Comparison of ENCODE assay signal across 13 mouse cellular contexts in the genomic region with DNA sequence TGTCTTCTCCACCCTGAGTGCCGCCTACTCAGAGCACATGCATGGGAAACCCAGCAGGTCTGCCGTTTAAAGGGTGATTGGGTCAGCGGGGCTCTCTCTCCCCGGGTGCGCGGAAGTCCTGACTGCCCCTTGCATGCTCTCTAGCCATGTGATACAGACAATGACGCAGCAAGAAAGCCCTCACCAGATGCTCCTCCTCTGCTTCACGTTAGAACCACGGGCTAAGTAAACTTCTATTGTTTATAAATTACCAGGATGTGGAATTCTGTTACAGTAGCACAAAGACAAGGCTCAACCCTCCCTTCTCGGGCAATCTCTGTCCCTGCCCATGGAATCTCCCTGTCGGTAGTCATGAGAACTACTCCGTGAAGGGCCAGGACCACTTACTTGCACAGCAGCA. TPM values are rescaled to one million over a fixed set of nuclear protein-coding genes. Genes with fewer than 3 reads are reported as not detected.
DNase-seq lines count a peak whose midpoint lies in the region; ATAC-seq lines count a peak whose summit lies in the region.
"Had no signal": no experiment of that assay in that cellular context is flagged by ENCODE, and none has a peak within 500 bp of the region (broad histone marks: within the 10 kb centered on the region; RNA-seq: fewer than 3 reads in every experiment).

No protein-coding gene starts in this region.

- no peak overlapping the region for H3K4me3 ChIP-seq in kidney, embryonic 14.5 days (ENCODE audit: low read length)
- H3K4me3 ChIP-seq in intestine, embryonic 15.5 days (replicated peaks), result no peak overlapping the region
- H3K4me3 ChIP-seq: heart, embryonic 12.5 days; neural tube, embryonic 12.5 days had no signal

- peaks cover 18% of the 10 kb centered on the region for H3K4me1 ChIP-seq in kidney, embryonic 14.5 days (ENCODE audit: control insufficient read depth, insufficient read depth, low read length)
- H3K4me1 ChIP-seq in intestine, embryonic 15.5 days (replicated peaks), result peaks cover 10% of the 10 kb centered on the region; the same call in 1 of the 2 replicates

- H3K9me3 ChIP-seq in kidney, embryonic 14.5 days (ENCODE audit: control insufficient read depth, low read length), result no peaks in the 10 kb centered on the region
- H3K9me3 ChIP-seq in intestine, embryonic 15.5 days, result no peaks in the 10 kb centered on the region
- H3K9me3 ChIP-seq: heart, embryonic 12.5 days; neural tube, embryonic 12.5 days had no signal

- no peak overlapping the region for H3K9ac ChIP-seq in kidney, embryonic 14.5 days (ENCODE audit: low read depth, low read length)
- H3K9ac ChIP-seq in intestine, embryonic 15.5 days, result no peak overlapping the region
- H3K9ac ChIP-seq: heart, embryonic 12.5 days; neural tube, embryonic 12.5 days had no signal

- 36% methylated on average over 12 of the region's 12 CpGs for WGBS in kidney, embryonic 14.5 days
- 25% methylated on average over 12 of the region's 12 CpGs for WGBS in intestine, embryonic 15.5 days

- no peak for DNase-seq in kidney, adult 18-20 months
- DNase-seq in ES-CJ7 (ENCODE audit: low read depth, low spot score), result peak; percentile 28
- DNase-seq in yolk sac, embryonic 10.5 days (ENCODE audit: low spot score), result no peak
- no peak for DNase-seq in cerebellum, adult 11 months
- DNase-seq in layer of hippocampus, postnatal 25 days (ENCODE audit: extremely low spot score in 1 of 2, low spot score in 1 of 2), result no peak
- DNase-seq: cerebellum, postnatal 36 days; kidney, adult 8-10 months had no signal

- no peaks in the 10 kb centered on the region for H3K36me3 ChIP-seq in kidney, embryonic 14.5 days (ENCODE audit: control insufficient read depth, insufficient read depth, low read length)
- H3K36me3 ChIP-seq in intestine, embryonic 15.5 days, result no peaks in the 10 kb centered on the region
- H3K36me3 ChIP-seq: heart, embryonic 12.5 days had no signal

- H3K27me3 ChIP-seq in kidney, embryonic 14.5 days (ENCODE audit: control insufficient read depth, insufficient read depth, low read length), result no peaks in the 10 kb centered on the region
- no peaks in the 10 kb centered on the region for H3K27me3 ChIP-seq in intestine, embryonic 15.5 days (replicated peaks)
- H3K27me3 ChIP-seq: heart, embryonic 12.5 days; neural tube, embryonic 12.5 days had no signal

- H3K4me2 ChIP-seq in kidney, embryonic 14.5 days (replicated peaks; ENCODE audit: low read depth, low read length), result no peak overlapping the region
- H3K4me2 ChIP-seq in intestine, embryonic 15.5 days (replicated peaks), result peak overlapping the region; percentile 28
- H3K4me2 ChIP-seq: heart, embryonic 12.5 days; neural tube, embryonic 12.5 days had no signal

- peak; percentile 32; the same call in 1 of the 2 replicates for ATAC-seq in kidney, embryonic 14.5 days (ENCODE audit: low FRiP score, low TSS enrichment)
- no peak for ATAC-seq in intestine, embryonic 15.5 days
- ATAC-seq in megakaryocyte-erythroid progenitor cell, adult 5-6 weeks (replicated peaks; ENCODE audit: low FRiP score, low TSS enrichment, poor library complexity, severe bottlenecking), result peak; percentile 58

- no peak overlapping the region for H3K27ac ChIP-seq in kidney, embryonic 14.5 days (ENCODE audit: low read depth, low read length)
- H3K27ac ChIP-seq in intestine, embryonic 15.5 days, result no peak overlapping the region
- H3K27ac ChIP-seq: neural tube, embryonic 12.5 days had no signal

RNA-seq across cellular contexts. Expression of gene Lrrc75b, which starts 9.0 kb away (rescaled TPM):
- 2.1 and 2.9 TPM in 2 replicates for polyA plus RNA-seq in kidney, embryonic 14.5 days (2014; fragmentation: Nextera tagmentation; extraction: Ambion mirVana)
- 2.1 and 2.7 TPM in 2 replicates for polyA plus RNA-seq in intestine, embryonic 15.5 days (2015; fragmentation: Nextera tagmentation; extraction: Ambion mirVana)
- total RNA-seq in megakaryocyte-erythroid progenitor cell, adult 5-6 weeks (2014; fragmentation: Nextera tagmentation), result 0.07 TPM in 1 of 2 replicates, not detected in the other
- not detected in 2 replicates for total RNA-seq in megakaryocyte-erythroid progenitor cell, adult 5-6 weeks (2017)
- 10 to 100 TPM in 1 of 2 experiments, 1 to 10 TPM in 1; 9.7 to 10.7 TPM for total RNA-seq in layer of hippocampus, postnatal 25 days (2021)

RNA-seq across cellular contexts. Expression of gene Ggt1, which starts 10.2 kb away (rescaled TPM):
- polyA plus RNA-seq in kidney, embryonic 14.5 days (2014; fragmentation: Nextera tagmentation; extraction: Ambion mirVana), result 29.1 and 57.6 TPM in 2 replicates
- 46.5 and 63.7 TPM in 2 replicates for polyA plus RNA-seq in intestine, embryonic 15.5 days (2015; fragmentation: Nextera tagmentation; extraction: Ambion mirVana)
- total RNA-seq in megakaryocyte-erythroid progenitor cell, adult 5-6 weeks (2014; fragmentation: Nextera tagmentation), result 3.3 TPM in 1 of 2 replicates, not detected in the other
- total RNA-seq in megakaryocyte-erythroid progenitor cell, adult 5-6 weeks (2017), result not detected in 2 replicates
- 1 to 10 TPM; 3.4 to 3.5 TPM for total RNA-seq in layer of hippocampus, postnatal 25 days (2021)

RNA-seq across cellular contexts. Expression of gene Gucd1, which starts 33.4 kb away (rescaled TPM):
- polyA plus RNA-seq in kidney, embryonic 14.5 days (2014; fragmentation: Nextera tagmentation; extraction: Ambion mirVana), result 31.7 and 46.9 TPM in 2 replicates
- 39.8 and 46.7 TPM in 2 replicates for polyA plus RNA-seq in intestine, embryonic 15.5 days (2015; fragmentation: Nextera tagmentation; extraction: Ambion mirVana)
- total RNA-seq in megakaryocyte-erythroid progenitor cell, adult 5-6 weeks (2014; fragmentation: Nextera tagmentation), result 13.9 and 18.9 TPM in 2 replicates
- total RNA-seq in megakaryocyte-erythroid progenitor cell, adult 5-6 weeks (2017), result 14.8 and 19.3 TPM in 2 replicates
- 10 to 100 TPM; 16.3 to 19.5 TPM for total RNA-seq in layer of hippocampus, postnatal 25 days (2021)

RNA-seq across cellular contexts. Expression of gene Snrpd3, which starts 33.8 kb away (rescaled TPM):
- polyA plus RNA-seq in kidney, embryonic 14.5 days (2014; fragmentation: Nextera tagmentation; extraction: Ambion mirVana), result 178 and 249 TPM in 2 replicates
- 147 and 156 TPM in 2 replicates for polyA plus RNA-seq in intestine, embryonic 15.5 days (2015; fragmentation: Nextera tagmentation; extraction: Ambion mirVana)
- 113 and 163 TPM in 2 replicates for total RNA-seq in megakaryocyte-erythroid progenitor cell, adult 5-6 weeks (2014; fragmentation: Nextera tagmentation)
- 74.2 and 142 TPM in 2 replicates for total RNA-seq in megakaryocyte-erythroid progenitor cell, adult 5-6 weeks (2017)
- 10 to 100 TPM; 70.6 to 77.7 TPM for total RNA-seq in layer of hippocampus, postnatal 25 days (2021)

RNA-seq across cellular contexts. Expression of gene Ggt5, which starts 38.0 kb away (rescaled TPM):
- polyA plus RNA-seq in kidney, embryonic 14.5 days (2014; fragmentation: Nextera tagmentation; extraction: Ambion mirVana), result 3.9 and 4.7 TPM in 2 replicates
- polyA plus RNA-seq in intestine, embryonic 15.5 days (2015; fragmentation: Nextera tagmentation; extraction: Ambion mirVana), result 7.5 and 7.9 TPM in 2 replicates
- 0.52 and 0.67 TPM in 2 replicates for total RNA-seq in megakaryocyte-erythroid progenitor cell, adult 5-6 weeks (2014; fragmentation: Nextera tagmentation)
- total RNA-seq in megakaryocyte-erythroid progenitor cell, adult 5-6 weeks (2017), result 0.70 and 2.7 TPM in 2 replicates
- total RNA-seq in layer of hippocampus, postnatal 25 days (2021), result 1 to 10 TPM; 3.3 to 3.8 TPM
- polyA plus RNA-seq: C2C12 had no signal

Comparison
In these comparisons a context has a peak if more than half of its experiments do, and no peak if none do; other contexts are left out.
1. RNA of gene Lrrc75b, which starts 9.0 kb away (total RNA-seq): 9.7 to 10.7 TPM in layer of hippocampus, postnatal 25 days; 0.07 TPM in megakaryocyte-erythroid progenitor cell, adult 5-6 weeks; every median in the first group is over 4 times any median in the second.